Mouse (Mus musculus) heart, postnatal 36 days (tissue): ENCODE data around the gene Cfap54. TPM values are rescaled to one million over a fixed set of nuclear protein-coding genes. Genes with fewer than 3 reads are reported as not detected.

Experiments
- DNase-seq, 2 experiments: peaks; one replicate each; pipeline ENCODE4 v3.0.0; 2021 to 2022
- intact Hi-C: fragments of 180-260 bp; cut with DNase I; formaldehyde crosslinking; loops from one replicate; pipeline ENCODE4 v1.15.1; 2025
- total RNA-seq, 2 experiments: library from RNA; stranded (reverse); gene quantifications; 2 replicates each; pipeline ENCODE4 v1.2.3; 2021

Gene Cfap54
- total RNA-seq, 2 experiments from 2014 or later, result 0.50 to 0.79 TPM

DNA sequence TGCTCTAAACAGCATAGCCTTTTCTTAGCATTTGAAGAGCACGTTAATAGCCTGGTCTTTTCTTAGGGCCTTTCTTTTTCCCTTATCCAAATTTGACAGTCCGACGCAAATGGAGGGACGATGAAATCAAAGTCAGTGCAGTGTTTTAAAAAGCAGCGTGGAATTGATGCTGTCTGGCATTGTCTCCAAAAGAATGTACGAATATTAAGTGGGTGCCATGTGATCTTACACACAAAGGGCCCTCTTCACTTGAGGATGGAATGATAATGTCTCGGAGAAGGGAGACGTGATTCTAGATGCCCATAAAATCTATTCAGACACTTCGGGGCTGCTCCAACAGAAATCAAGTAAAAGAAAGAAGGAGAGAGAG is 289.9 kb downstream of the Cfap54 start:
- intact Hi-C loops, result no loop called here
- DNase-seq, result no peak

DNA sequence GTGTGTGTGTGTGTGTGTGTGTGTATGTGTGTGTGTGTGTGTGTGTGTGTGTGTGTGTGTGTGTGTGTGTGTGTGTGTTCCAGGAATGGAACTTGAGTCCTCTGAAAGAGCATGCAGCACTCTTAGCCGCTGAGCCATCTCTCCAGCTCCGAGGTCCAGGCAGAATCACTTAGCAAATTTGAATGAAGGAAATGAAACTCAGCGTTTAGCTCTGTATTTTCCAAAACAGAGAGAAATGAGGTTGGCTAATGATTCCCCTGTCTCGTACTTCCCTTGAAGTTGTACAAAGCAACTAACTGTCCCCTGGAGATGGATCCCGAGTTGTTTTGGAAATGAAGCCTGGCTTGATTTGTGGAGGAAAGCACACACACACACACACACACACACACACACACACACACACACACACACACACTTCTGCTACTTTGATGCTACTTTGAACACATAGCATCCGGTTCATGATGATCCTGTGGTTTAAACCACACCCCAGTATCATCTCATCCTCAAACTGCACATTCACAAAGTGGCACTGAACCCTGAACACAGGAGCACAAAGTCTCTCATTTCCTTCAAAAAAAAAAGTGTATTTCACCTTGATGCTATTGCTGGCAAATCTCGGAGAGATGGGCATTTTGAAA is 290.4 kb downstream of the Cfap54 start:
- intact Hi-C loops, result no loop called here
- no peak for DNase-seq

DNA sequence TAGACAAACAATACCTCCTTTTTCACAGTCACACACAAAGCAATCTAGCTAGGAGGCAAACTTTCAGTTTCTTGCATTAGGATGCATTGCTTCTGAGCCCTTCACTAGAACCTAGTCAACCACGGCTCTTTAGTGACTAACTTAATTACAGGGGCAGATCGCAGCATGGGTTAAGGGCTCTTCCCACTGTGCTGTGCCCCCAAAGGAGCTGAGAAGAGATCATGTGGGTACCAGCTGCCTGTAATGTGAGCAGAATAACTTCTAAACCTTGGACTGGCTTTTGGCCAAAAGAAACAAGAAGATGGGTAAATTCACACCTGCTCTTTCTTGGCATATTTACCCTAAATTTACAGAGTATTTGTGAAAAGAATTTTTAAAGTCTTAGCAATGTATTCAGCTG is 291.2 kb downstream of the Cfap54 start:
- intact Hi-C loops, result no loop called here
- DNase-seq, result no peak

DNA sequence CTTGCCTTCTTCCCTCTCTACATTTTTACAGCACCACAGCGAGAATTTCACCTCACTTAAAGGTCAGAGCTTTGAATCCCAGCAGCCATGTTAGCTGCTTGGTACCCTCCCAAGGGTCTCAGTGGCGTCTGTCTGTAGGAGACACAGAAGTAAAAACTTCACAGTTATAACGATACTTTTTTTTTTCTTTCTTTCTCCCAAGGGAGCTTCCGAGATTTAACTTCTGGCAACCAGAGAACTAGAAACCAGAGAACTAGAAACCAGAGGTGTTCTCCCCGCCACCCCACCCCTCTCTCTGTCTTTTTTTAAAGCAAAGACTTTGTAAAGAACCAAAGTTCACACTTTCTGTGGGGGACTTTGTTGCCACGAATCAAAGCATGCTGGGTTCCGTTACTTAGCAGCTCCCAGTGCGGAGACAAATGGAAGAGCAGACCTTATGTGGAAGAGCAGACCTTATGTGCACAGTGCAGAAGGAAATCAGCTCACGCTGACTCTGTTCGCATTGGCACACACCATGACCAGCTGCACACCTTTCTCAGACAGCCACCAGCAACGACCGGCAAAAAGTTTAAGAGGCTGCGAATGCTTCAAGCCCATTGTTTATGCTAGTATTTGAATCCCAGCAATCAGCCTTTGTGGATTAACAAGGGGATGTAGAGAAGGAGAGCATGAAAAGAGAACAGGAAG is 292.9 kb downstream of the Cfap54 start:
- intact Hi-C loops, result no loop called here

DNA sequence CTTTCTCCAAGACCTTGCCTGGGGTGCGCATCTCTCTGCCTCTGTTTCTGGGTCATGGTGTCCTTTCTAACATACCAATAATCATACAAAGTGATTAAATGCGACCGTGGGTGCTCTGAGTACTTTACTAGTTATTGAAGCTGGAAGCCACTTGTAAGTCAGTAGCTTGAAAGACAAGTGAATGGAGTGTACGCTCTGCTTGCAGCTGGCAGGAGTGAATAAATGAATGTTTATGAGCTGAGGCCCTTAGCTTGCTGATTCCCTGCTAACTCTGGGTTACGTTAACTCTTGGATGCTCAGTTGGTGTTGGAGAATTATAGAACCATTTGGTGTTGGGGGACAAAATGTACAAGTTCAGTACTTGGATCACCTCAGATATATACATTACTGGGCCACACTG is 298.7 kb downstream of the Cfap54 start:
- intact Hi-C loops, result no loop called here
- no peak for DNase-seq

More for the DNA sequence above, 292.9 kb downstream of the Cfap54 start:
- no peak for DNase-seq

DNA sequence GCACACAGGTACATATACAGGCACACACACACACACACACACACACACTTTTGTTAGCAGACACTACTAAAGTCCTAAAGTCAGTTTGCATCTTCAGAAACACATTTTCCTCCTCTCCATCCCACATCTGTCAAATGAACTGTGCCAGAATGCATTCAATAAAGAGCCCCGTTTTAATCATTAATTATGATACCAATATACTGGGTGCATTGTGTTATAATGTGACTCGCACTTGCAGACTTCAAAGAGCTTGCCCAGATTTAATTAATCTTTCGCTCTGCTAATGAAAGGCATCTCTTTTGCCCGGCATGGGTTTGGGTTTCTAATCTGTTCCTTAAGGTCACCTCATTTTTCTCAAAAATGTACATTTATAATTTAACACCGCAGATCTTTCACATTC is 327.1 kb downstream of the Cfap54 start:
- no peak for DNase-seq
- intact Hi-C loops, result no loop called here

DNA sequence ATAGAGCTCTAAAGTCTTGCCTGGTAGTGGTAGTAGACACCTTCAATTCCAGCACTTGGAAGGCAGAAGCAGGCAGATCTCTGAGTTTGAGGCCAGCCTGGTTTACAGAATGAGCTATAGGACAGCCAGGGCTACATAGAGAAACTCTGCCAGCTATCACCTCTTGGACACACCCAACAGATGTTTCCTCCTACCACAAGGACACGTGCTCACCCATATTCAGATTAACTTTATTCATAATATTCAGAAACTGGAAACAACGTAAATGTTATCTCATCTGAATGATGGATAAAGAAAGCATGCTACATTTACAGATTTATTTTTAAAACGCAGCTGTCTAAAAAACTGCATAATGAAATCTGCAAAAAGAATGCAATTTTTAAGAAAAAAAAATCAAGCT is 351.1 kb downstream of the Cfap54 start:
- DNase-seq, result no peak
- intact Hi-C loops, result no loop called here

DNA sequence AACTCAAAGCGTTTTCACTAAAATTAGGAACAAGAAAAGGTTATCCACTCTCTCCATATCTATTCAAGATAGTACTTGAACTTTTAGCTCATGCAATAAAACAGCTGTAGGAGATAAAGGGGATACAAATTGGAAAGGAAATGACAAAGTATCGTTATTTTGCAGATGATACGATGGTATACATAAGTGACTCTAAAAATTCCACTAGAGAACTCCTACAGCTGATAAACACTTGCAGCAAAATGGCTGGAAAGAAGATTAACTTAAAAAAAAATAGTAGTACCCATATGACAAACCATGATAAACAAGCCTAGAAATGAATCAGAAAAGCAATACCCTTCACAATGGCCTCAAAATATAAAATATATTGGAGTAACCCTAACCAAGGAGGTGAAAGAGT is 352.7 kb downstream of the Cfap54 start:
- no peak for DNase-seq
- intact Hi-C loops, result loop anchor here (10.0 kb wide), 1 partner anchor 286 kb away; no protein-coding TSS in a partner anchor

Other genes starting within 250 kb of the Cfap54 start
- 10 to 100 TPM; 14.3 to 16.8 TPM for gene Cdk17, start 79.3 kb upstream of the Cfap54 start, total RNA-seq
- gene Elk3, start 229.5 kb upstream of the Cfap54 start, total RNA-seq, result 10 to 100 TPM; 42.0 to 53.5 TPM